Mouse (Mus musculus) olfactory bulb, adult 2 months (tissue): Measurements from ENCODE around the gene Uchl4.

ENCODE experiments used
- CTCF ChIP-seq: fragments of 200-500 bp; IDR thresholded peaks from 2 replicates; pipeline ENCODE4 v1.5.1; 2012; ENCODE audit warnings: low read depth, mild to moderate bottlenecking, low read length, moderate library complexity; ENCODE audit not compliant: insufficient read depth
- POLR2A ChIP-seq: fragments of 200-500 bp; IDR thresholded peaks from 2 replicates; pipeline ENCODE4 v1.6.1; 2012; ENCODE audit warnings: mild to moderate bottlenecking, low read depth, low read length, moderate library complexity; ENCODE audit not compliant: insufficient read depth

DNA sequence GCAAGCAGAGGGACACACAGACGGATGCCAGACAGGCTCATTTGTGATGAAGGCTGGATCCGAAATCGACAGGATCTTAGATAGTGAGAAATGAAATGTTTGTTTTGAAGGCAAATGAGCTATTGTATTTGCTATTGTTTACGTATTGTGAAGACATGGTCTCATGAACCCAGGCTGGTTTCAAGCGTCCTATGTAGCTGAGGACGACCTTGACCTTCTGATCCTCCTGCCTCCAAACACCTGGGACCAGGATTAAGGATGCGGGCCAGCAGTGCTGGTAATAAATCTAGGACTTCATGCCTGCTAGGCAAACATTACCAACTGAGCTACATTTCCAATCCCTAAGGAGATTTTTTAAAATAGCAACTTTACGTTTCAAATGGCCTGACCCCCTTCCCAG is 37.5 kb upstream of the Uchl4 start:
- TF ChIP-seq CTCF = no peak
- TF ChIP-seq POLR2A = no peak
